Mouse (Mus musculus): ENCODE measurements at regions not wholly inside any gene's neighbourhood (a gene's known extent, or its start where the extent isn't known, plus 50 kb on each side); places are given as distances from the start of the nearest gene placed in this dataset.
A peak's percentile ranks its signal among the peaks of the same experiment; 100 is the strongest.
"Not testable (repeated sequence)": the region's sequence is repeated elsewhere in the genome, so short reads cannot be mapped to it uniquely, and the experiment has no call there.

GRCm38 (mm10) chr17:50419551-50419950 lies 89.7 kb upstream of the Plcl2 start:
- not testable (repeated sequence) for H3K9me3 ChIP-seq; H3K27ac ChIP-seq (replicated peaks); H3K9ac ChIP-seq; H3K4me1 ChIP-seq; H3K4me2 ChIP-seq; H3K27me3 ChIP-seq (replicated peaks); H3K36me3 ChIP-seq; H3K4me3 ChIP-seq; ATAC-seq (ENCODE audit: extremely low read depth, insufficient number of reproducible peaks, low FRiP score, low TSS enrichment)

GRCm38 (mm10) chr17:50419966-50420365 lies 89.2 kb upstream of the Plcl2 start:
- Histone ChIP-seq H3K4me3 (no peak overlapping the region), H3K4me1 (0 out of 2 replicates have a peak, but pooled peaks cover under 1% of the 10 kb centered on the region), H3K9ac (no peak overlapping the region), H3K27ac (replicated peaks) (no peak overlapping the region), H3K9me3 (0 out of 2 replicates have a peak, but pooled peaks cover 3% of the 10 kb centered on the region), H3K4me2 (no peak overlapping the region), H3K36me3 (no peaks in the 10 kb centered on the region), H3K27me3 (replicated peaks) (no peaks in the 10 kb centered on the region)
- WGBS = 85% methylated on average over 11 of the region's 12 CpGs
- ATAC-seq (ENCODE audit: extremely low read depth, insufficient number of reproducible peaks, low FRiP score, low TSS enrichment) = peak; percentile 79; the same call in 1 of the 2 replicates

- no peak for ATAC-seq (ENCODE audit: extremely low read depth, insufficient number of reproducible peaks, low FRiP score, low TSS enrichment)
- H3K4me2 ChIP-seq = no peak overlapping the region
- H3K27me3 ChIP-seq (replicated peaks) = no peaks in the 10 kb centered on the region
- 0 out of 2 replicates have a peak, but pooled peaks cover 3% of the 10 kb centered on the region for H3K9me3 ChIP-seq
- H3K9ac ChIP-seq = no peak overlapping the region
- no peak overlapping the region for H3K27ac ChIP-seq (replicated peaks)
- peaks cover 8% of the 10 kb centered on the region; the same call in 1 of the 2 replicates for H3K4me1 ChIP-seq
- no peak overlapping the region for H3K4me3 ChIP-seq
- WGBS = 88% methylated on average over 6 of the region's 6 CpGs
- H3K36me3 ChIP-seq = no peaks in the 10 kb centered on the region
Measured at GRCm38 (mm10) chr17:50420690-50421089, 88.5 kb upstream of the Plcl2 start.

- WGBS = 87% methylated on average over 10 of the region's 10 CpGs
Measured at GRCm38 (mm10) chr17:50421476-50421875, 87.7 kb upstream of the Plcl2 start.

GRCm38 (mm10) chr17:50425110-50425509 lies 84.1 kb upstream of the Plcl2 start:
- H3K27ac ChIP-seq (replicated peaks) = no peak overlapping the region
- ATAC-seq (ENCODE audit: extremely low read depth, insufficient number of reproducible peaks, low FRiP score, low TSS enrichment) = no peak
- no peaks in the 10 kb centered on the region for H3K9me3 ChIP-seq
- no peaks in the 10 kb centered on the region; the same call in 1 of the 2 replicates for H3K27me3 ChIP-seq (replicated peaks)
- H3K36me3 ChIP-seq = no peaks in the 10 kb centered on the region
- peaks cover 11% of the 10 kb centered on the region; the same call in 1 of the 2 replicates for H3K4me1 ChIP-seq
- WGBS = 23% methylated on average over 3 of the region's 3 CpGs
- no peak overlapping the region for H3K9ac ChIP-seq
- H3K4me2 ChIP-seq = no peak overlapping the region
- H3K4me3 ChIP-seq = no peak overlapping the region

More at GRCm38 (mm10) chr17:50421476-50421875, 87.7 kb upstream of the Plcl2 start:
- Histone ChIP-seq H3K4me3 (no peak overlapping the region), H3K27me3 (replicated peaks) (no peaks in the 10 kb centered on the region), H3K9ac (no peak overlapping the region), H3K4me2 (no peak overlapping the region), H3K4me1 (peaks cover 11% of the 10 kb centered on the region; the same call in 1 of the 2 replicates), H3K27ac (replicated peaks) (no peak overlapping the region), H3K36me3 (no peaks in the 10 kb centered on the region), H3K9me3 (0 out of 2 replicates have a peak, but pooled peaks cover 3% of the 10 kb centered on the region)
- no peak for ATAC-seq (ENCODE audit: extremely low read depth, insufficient number of reproducible peaks, low FRiP score, low TSS enrichment)

- no peak for ATAC-seq (ENCODE audit: extremely low read depth, insufficient number of reproducible peaks, low FRiP score, low TSS enrichment)
- no peaks in the 10 kb centered on the region for H3K9me3 ChIP-seq
- H3K36me3 ChIP-seq = no peaks in the 10 kb centered on the region
- 73% methylated on average over 4 of the region's 4 CpGs for WGBS
- no peak overlapping the region for H3K27ac ChIP-seq (replicated peaks)
- no peak overlapping the region for H3K9ac ChIP-seq
- H3K27me3 ChIP-seq (replicated peaks) = no peaks in the 10 kb centered on the region; the same call in 1 of the 2 replicates
- no peak overlapping the region for H3K4me3 ChIP-seq
- H3K4me2 ChIP-seq = no peak overlapping the region
- H3K4me1 ChIP-seq = peaks cover 11% of the 10 kb centered on the region; the same call in 1 of the 2 replicates
Measured at GRCm38 (mm10) chr17:50425531-50425930, 83.7 kb upstream of the Plcl2 start.

- Histone ChIP-seq H3K4me1 (peaks cover 11% of the 10 kb centered on the region; the same call in 1 of the 2 replicates), H3K27ac (replicated peaks) (no peak overlapping the region), H3K4me2 (no peak overlapping the region), H3K36me3 (no peaks in the 10 kb centered on the region), H3K4me3 (no peak overlapping the region), H3K27me3 (replicated peaks) (no peaks in the 10 kb centered on the region; the same call in 1 of the 2 replicates), H3K9me3 (no peaks in the 10 kb centered on the region), H3K9ac (no peak overlapping the region)
- 71% methylated on average over 7 of the region's 7 CpGs for WGBS
- ATAC-seq (ENCODE audit: extremely low read depth, insufficient number of reproducible peaks, low FRiP score, low TSS enrichment) = no peak
Measured at GRCm38 (mm10) chr17:50426146-50426545, 83.1 kb upstream of the Plcl2 start.

- Histone ChIP-seq H3K4me1 (peaks cover 11% of the 10 kb centered on the region; the same call in 1 of the 2 replicates), H3K9me3 (no peaks in the 10 kb centered on the region), H3K4me2 (0 out of 2 replicates have a peak overlapping the region, but pooled peaks have one; percentile 12), H3K9ac (no peak overlapping the region), H3K4me3 (no peak overlapping the region), H3K27ac (replicated peaks) (no peak overlapping the region), H3K36me3 (no peaks in the 10 kb centered on the region), H3K27me3 (replicated peaks) (no peaks in the 10 kb centered on the region; the same call in 1 of the 2 replicates)
- ATAC-seq (ENCODE audit: extremely low read depth, insufficient number of reproducible peaks, low FRiP score, low TSS enrichment) = no peak
- WGBS = 36% methylated on average over 10 of the region's 10 CpGs
Measured at GRCm38 (mm10) chr17:50427331-50428003, 81.7 kb upstream of the Plcl2 start.

GRCm38 (mm10) chr17:50428004-50428560 lies 81.1 kb upstream of the Plcl2 start:
- Histone ChIP-seq H3K27me3 (replicated peaks) (no peaks in the 10 kb centered on the region; the same call in 1 of the 2 replicates), H3K27ac (replicated peaks) (no peak overlapping the region), H3K4me1 (peaks cover 11% of the 10 kb centered on the region; the same call in 1 of the 2 replicates), H3K9ac (no peak overlapping the region), H3K36me3 (no peaks in the 10 kb centered on the region), H3K9me3 (no peaks in the 10 kb centered on the region), H3K4me2 (0 out of 2 replicates have a peak overlapping the region, but pooled peaks have one; percentile 12), H3K4me3 (no peak overlapping the region)
- WGBS = 57% methylated on average over 5 of the region's 5 CpGs
- no peak for ATAC-seq (ENCODE audit: extremely low read depth, insufficient number of reproducible peaks, low FRiP score, low TSS enrichment)

- Histone ChIP-seq H3K9me3 (no peaks in the 10 kb centered on the region), H3K27me3 (replicated peaks) (no peaks in the 10 kb centered on the region; the same call in 1 of the 2 replicates), H3K9ac (no peak overlapping the region), H3K36me3 (no peaks in the 10 kb centered on the region), H3K4me1 (no peaks in the 10 kb centered on the region; the same call in 1 of the 2 replicates), H3K4me2 (no peak overlapping the region), H3K27ac (replicated peaks) (no peak overlapping the region), H3K4me3 (no peak overlapping the region)
- ATAC-seq (ENCODE audit: extremely low read depth, insufficient number of reproducible peaks, low FRiP score, low TSS enrichment) = no peak; the same call in 1 of the 2 replicates
- 75% methylated on average over 6 of the region's 6 CpGs for WGBS
Measured at GRCm38 (mm10) chr17:50432559-50432958, 76.6 kb upstream of the Plcl2 start.

GRCm38 (mm10) chr17:50438960-50439359 lies 70.2 kb upstream of the Plcl2 start:
- Histone ChIP-seq H3K27me3 (replicated peaks) (no peaks in the 10 kb centered on the region), H3K4me3 (no peak overlapping the region), H3K9me3 (no peaks in the 10 kb centered on the region), H3K9ac (no peak overlapping the region), H3K36me3 (no peaks in the 10 kb centered on the region), H3K4me1 (0 out of 2 replicates have a peak, but pooled peaks cover 2% of the 10 kb centered on the region), H3K4me2 (no peak overlapping the region), H3K27ac (replicated peaks) (no peak overlapping the region)
- ATAC-seq (ENCODE audit: extremely low read depth, insufficient number of reproducible peaks, low FRiP score, low TSS enrichment) = no peak
- 60% methylated on average over 5 of the region's 5 CpGs for WGBS
